Mouse (Mus musculus): ENCODE measurements around the gene Hlf.

Gene Hlf

DNA sequence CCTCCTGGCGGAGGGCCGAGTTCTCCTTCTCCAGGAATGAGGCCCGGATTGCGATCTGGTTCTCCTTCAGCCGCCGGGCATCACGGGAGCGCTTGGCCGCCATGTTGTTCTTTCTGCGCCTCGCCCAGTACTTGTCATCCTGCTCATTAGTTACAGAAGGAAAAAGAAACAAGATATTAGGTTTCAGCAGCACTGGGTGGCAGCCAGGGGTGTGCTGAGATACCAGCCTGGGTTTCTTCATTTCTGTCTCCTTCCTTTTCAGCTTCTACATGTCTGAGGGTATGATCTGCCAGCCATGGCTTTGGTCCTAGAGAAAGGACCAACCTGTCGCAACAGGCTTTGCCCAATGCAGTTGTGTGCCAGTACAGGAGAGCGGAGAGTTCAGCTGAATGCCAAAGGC is 49.9 kb downstream of the Hlf start:
- no peak for DNase-seq (ENCODE audit: low read depth)

DNA sequence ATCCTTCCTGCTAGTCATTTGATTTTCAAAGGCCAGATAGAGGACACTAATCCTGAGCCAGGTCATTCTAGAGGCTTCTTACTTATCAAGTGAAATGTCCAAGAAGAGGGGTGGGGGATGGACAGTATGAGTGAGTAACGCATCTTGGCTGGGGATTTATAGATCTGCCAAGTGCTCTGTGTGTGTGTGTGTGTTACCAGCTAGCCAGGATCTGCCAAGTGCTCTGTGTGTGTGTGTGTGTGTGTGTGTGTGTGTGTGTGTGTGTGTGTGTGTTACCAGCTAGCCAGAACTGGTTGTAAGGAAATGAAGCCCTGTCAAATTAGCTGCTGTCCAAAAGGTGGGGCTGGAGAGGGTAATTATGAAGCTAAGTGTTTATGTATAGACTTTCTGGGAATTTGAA is 55.9 kb downstream of the Hlf start:
- no peak for DNase-seq (ENCODE audit: low read depth)

DNA sequence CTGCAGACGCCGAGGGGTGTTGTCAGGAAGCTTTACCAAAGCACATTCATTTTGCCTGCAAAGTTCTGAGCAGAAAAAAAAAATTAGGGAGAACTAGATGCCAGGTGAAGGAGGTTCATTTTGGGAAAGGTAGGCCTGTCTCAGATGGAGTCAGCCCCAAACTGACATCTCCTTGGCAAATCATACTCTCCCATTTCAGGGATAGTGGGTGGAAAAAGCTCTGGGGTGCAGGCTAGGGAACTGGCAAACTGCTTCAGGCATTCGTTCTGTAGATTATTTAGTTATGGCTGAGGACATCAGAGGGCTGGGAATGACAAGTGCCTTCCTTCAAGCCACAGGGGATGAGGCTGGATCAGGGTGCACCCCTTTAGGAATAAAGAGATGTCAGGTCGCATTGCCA is 58.0 kb downstream of the Hlf start:
- DNase-seq (ENCODE audit: low read depth), result no peak

DNA sequence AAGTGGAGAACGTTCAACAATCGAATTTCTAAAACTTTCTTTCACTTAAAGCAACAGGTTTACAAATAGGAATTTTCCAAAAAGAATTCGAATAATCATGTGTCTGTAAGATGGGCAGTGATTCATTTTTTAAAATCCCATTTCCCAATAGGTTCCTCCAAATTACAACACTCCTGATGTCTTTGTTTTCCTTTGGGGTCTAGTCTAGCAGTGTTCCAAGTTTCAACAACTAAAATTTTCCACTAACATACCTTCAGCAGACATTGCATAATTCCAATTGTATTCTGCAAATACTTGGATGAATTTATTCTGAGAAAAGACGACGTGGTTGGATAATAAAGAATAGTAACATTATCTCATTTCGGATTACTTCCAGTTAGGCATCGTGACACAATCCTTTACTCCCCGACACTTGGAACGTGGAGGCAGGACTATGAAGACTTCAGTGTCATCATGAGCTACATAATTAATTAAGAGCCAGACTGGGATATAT is 60.4 kb downstream of the Hlf start:
- DNase-seq (ENCODE audit: low read depth), result no peak

DNA sequence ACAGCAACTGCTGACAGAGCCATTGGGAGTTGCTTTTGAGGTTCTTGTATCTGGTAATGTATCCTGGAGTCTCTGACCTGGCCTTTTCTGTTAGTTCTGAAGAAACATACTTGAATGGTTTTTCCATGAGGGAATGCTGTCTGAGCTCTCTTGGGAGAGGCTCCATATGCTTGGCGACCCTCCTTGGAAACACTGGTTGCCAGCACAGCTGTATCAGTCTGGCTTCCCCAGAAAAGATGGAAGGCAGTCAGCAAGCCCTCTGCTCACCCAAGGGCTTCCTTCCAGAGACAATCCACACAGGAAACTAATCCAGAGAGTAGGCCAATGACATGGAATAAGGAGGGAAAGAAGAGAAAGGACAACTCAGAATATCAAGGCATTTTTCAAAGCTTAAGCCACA is 63.9 kb downstream of the Hlf start:
- no peak for DNase-seq (ENCODE audit: low read depth)

DNA sequence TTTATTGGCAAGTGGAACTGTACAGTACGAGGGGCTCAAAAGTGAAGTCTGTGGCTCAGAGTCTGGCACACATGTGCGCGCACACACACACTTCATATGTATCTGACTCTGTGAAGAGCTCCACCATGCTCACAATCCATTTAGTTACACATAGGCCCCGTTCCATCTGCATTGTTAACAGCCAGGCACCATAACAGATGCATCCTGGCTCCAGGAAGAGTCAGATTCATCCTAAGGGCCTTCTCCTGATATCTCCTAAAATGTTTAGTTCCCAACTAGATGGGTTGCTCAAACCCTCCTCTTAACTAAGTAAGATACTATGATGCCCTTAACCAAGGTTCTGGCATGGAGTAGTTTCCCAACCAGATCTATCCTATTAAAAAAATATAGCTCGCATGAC is 64.5 kb downstream of the Hlf start:
- DNase-seq (ENCODE audit: low read depth), result no peak

DNA sequence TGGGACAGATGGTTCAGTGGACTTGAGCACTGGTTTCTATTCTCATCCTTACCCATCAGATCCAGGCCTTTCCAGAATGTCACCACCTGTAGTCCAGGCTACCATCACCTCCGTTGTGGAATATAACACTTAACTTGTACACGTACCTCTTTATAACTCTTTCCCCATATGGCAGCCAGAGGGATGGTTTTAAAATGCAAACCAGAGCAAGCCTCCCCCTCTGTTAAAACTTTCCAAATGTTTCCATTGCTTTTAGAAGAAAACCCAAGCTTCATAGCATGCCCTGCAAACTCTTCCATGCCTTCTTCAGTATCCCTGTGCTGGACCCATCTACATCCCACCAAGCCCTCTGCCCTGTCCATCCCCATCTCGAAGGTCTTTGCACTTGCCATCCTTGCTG is 66.1 kb downstream of the Hlf start:
- no peak for DNase-seq (ENCODE audit: low read depth)

DNA sequence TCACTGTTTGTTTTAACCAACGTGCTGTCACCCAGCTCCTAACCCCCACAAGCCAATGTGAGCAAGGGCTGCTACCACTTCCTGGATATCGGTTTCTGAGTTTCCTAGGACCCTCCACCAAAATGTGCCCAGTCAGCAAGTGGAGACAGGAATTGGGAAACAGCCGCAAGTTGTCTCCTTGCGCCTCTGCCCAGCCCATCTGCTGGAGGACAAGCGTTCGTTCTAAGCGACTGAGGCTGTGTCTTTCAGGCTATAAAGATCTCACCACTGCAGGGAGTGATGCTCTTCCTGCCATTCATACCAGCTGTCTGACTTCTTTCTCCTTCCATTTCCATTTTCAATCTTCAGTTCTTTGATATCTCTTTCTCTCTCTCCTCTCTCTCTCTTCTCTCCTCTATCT is 69.8 kb downstream of the Hlf start:
- DNase-seq (ENCODE audit: low read depth), result no peak

DNA sequence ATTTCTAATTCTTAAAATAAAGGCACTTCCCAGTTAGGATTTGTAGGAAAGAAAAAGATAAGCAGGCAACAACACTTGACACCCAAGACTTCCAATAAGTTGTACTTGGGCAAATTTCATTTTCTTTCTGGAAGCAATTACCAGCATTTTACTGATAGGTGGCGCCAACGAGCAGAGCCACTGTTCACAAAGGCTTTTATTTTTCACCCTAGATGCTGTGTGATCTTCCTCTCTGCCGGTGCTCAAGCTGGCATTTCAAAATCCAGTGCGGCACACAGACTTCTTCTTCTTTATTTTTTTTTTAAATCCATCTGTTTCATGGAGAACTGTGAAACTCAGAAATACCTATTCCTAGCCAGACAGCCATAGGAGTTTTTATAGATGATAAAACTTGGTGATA is 73.2 kb downstream of the Hlf start:
- peak; percentile 42 for DNase-seq (ENCODE audit: low read depth)

DNA sequence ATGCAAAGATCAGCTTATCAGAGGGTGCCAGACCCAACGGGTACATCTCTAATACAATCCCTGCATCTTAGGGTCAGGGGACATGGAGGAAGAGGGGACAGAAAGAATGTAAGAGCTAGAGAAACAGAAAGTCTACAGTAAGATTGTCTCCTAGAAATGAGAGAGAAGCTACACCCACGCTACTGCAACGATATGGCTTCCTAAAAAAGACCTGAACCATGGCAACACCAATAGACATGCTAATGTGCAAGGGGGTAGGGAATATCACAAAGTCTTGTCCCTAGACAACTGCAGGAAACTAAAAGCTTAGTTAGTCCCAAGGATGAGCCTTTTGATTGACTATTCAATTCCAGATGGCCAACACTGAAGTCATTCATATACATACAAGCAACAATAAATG is 76.1 kb downstream of the Hlf start:
- no peak for DNase-seq (ENCODE audit: low read depth)

DNA sequence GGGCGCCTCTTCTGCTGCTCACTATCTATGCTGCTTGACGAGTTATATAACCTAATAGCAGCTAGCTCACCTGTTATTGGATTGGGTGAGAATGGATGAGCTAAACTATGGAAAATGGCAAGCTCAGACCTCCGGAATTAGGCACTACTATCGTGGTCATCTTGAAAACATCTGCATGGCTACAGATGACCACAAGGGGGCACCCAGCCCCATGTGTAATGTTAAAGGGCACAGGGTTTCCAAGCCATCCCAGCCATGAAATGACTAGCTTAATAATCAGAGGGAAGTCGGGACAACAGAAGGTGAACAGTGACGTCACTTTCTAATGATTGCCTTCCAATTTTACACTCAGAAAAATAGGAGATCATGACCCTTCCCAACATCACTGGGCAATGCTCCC is 83.7 kb downstream of the Hlf start:
- peak; percentile 9 for DNase-seq (ENCODE audit: low read depth)

DNA sequence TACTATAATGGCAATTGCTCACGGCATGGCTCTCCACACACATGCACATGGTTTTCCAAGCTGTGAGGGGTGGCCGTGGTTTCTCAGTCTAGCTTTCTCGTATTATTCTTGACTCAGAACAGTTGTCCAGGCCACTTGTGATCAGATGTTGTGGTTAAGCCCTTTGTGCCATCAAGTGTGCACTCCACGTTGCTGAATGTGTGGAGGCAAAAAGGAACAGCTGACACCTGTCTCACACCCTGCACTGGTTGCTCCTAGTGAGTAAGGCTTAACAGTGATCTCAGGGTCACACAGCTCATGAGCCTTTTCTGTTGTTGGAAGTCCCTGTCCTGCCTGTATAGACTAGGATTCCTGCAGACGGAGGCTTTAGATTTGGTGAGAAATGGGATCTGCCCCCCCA is 84.6 kb downstream of the Hlf start:
- no peak for DNase-seq (ENCODE audit: low read depth)

DNA sequence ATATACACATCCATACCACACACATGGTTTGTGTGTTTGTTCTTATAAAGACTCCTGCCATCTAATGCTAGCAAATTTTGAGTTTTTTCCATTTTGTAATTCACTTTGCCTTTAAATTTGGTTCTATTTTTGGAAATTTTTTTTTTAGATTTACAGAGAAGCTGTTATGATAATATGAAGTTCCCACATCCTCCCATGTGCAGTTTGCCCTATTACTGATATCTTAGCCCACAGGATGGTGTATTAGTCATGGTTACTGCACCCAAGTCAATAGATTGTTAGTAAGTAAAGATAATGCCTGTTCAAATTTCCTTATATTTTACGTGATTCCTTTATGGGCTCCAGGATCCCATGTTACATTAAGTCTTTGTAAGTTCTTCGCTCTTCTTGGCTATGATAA is 96.1 kb downstream of the Hlf start:
- DNase-seq (ENCODE audit: low read depth), result no peak

DNA sequence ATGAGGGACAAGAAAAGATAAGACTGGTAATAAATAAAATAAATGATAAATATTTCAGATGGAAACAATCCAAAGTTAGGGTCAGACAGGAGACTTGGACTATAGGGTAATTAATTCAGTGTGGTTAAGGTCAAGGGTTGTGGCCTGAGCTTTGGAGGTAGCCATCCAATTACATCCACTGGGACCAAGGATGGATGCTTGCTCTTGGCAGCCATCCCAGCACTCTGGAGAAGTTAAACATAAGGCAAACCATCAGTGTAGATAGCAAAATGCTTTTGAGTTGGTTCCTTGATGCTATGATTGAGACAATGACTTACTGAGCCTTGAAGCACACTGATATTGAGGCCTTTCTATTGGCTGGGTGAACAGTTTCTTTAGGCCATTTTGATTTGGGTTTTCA is 97.9 kb downstream of the Hlf start:
- no peak for DNase-seq (ENCODE audit: low read depth)

DNA sequence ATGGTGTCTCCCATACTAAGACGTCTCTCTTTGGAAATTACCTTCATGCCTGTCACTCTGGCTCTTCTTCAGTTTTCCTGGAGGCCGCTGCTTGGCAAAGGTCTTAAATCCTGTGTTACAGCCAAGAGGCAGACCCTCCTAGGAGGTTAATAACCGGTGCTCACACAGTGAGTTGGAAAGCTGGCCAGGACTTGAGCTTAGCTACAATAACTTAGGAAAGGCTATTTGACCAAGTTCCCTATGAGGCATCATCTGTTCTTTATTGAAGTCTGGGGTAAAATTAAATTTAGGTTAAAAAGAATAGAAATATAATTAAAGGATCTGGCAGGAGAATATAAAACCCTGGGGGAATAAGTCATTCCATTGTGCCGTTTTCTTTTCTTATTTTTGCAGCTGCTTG is 99.5 kb downstream of the Hlf start:
- DNase-seq (ENCODE audit: low read depth), result no peak

DNA sequence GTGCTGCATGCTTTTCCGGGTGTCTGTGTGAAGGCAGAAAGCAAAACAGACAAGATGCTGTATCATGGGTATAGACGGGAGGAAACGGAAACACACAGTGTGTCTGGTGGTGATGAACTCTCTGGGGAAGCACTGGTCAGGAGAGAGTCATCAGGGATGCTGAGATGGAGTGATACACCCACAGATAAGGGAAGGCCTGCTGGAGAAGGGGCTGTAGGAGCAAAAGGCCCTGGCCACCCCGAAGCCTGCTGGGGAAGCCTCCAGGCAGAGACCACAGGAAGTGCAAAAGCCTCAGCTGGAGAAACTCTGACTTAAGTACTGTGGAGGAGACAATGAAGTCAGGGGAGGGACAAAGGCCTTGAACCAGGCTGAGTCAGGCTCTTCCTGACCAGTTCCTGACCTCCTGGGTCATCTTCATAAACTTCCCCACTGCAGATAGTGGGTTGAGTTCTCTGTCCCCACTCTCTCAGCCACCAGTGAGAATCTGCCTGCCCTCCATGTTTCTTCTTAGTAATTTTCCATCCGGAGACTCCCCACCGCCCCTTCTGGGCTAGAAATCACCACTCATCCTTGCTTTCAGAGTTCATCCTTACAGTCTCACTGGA is 104.0 kb downstream of the Hlf start:
- DNase-seq (ENCODE audit: low read depth), result no peak
